9 mouse cellular contexts compared by ENCODE assay signal in genomic region chr5:65823601-65824133, GRCm38 (mm10). TPM values are rescaled to one million over a fixed set of nuclear protein-coding genes. Genes with fewer than 3 reads are reported as not detected.
A peak's percentile ranks its signal among the peaks of the same experiment; 100 is the strongest.
DNase-seq lines count a peak whose midpoint lies in the region; ATAC-seq and TF ChIP-seq lines count a peak whose summit lies in the region.
"Had no signal": no experiment of that assay in that cellular context is flagged by ENCODE, and none has a peak within 500 bp of the region (broad histone marks: within the 10 kb centered on the region; RNA-seq: fewer than 3 reads in every experiment).

No protein-coding gene starts in this region.

- peak in 1 of 2 experiments; percentile 16 for DNase-seq in heart, adult 2 months
- peak; percentile 68 for DNase-seq in A20 (ENCODE audit: low read depth, low spot score)
- peak; percentile 7 for DNase-seq in MN1 (ENCODE audit: low spot score)
- peak; percentile 19 for DNase-seq in embryonic facial prominence, embryonic 10.5 days (ENCODE audit: low spot score)
- DNase-seq in layer of hippocampus, adult 2 months (ENCODE audit: low spot score in 2 of 2), result peak in 1 of 2 experiments; percentile 35
- DNase-seq in retina, postnatal 1 day, result peak; percentile 53

- no peaks in the 10 kb centered on the region; the same call in 1 of the 2 replicates for H3K36me3 ChIP-seq in heart, adult 2 months (ENCODE audit: control insufficient read depth, insufficient read depth, low read length)
- H3K36me3 ChIP-seq in heart, embryonic 12.5 days, result peaks cover 64% of the 10 kb centered on the region
- peaks cover 94% of the 10 kb centered on the region for H3K36me3 ChIP-seq in embryonic facial prominence, embryonic 10.5 days (replicated peaks)

- no peak overlapping the region for H3K27ac ChIP-seq in heart, adult 2 months
- no peak overlapping the region for H3K27ac ChIP-seq in heart, embryonic 12.5 days (ENCODE audit: poor library complexity, severe bottlenecking)
- no peak overlapping the region for H3K27ac ChIP-seq in embryonic facial prominence, embryonic 10.5 days (replicated peaks)
- no peak overlapping the region for H3K27ac ChIP-seq in layer of hippocampus, adult 2 months
- H3K27ac ChIP-seq: embryonic facial prominence, embryonic 15.5 days had no signal

- intact Hi-C loops in heart, adult 2 months (cut with DNase I), result loop anchor here (1.0 kb wide), 1 partner anchor 115 kb away; no protein-coding TSS in a partner anchor

- no peak overlapping the region for H3K9ac ChIP-seq in heart, adult 2 months (ENCODE audit: low read depth, low read length)
- H3K9ac ChIP-seq in heart, embryonic 12.5 days, result no peak overlapping the region
- H3K9ac ChIP-seq: embryonic facial prominence, embryonic 15.5 days had no signal

- H3K4me2 ChIP-seq in heart, embryonic 12.5 days, result no peak overlapping the region
- H3K4me2 ChIP-seq: embryonic facial prominence, embryonic 15.5 days had no signal

- no peaks in the 10 kb centered on the region for H3K9me3 ChIP-seq in heart, embryonic 12.5 days (replicated peaks)
- H3K9me3 ChIP-seq in embryonic facial prominence, embryonic 10.5 days, result no peaks in the 10 kb centered on the region
- H3K9me3 ChIP-seq: embryonic facial prominence, embryonic 15.5 days had no signal

- no peak for TF ChIP-seq EP300 in heart, adult 2 months (IDR thresholded peaks at IDR 0.05; ENCODE audit: insufficient read depth, low read depth, low read length)

- no peak for ATAC-seq in heart, embryonic 12.5 days (ENCODE audit: insufficient number of reproducible peaks, low FRiP score)
- ATAC-seq in frontal cortex, adult (ENCODE audit: low TSS enrichment), result no peak

- TF ChIP-seq CTCF in heart, adult 2 months (IDR thresholded peaks at IDR 0.05), result peak; percentile 76
- peak; percentile 86 for TF ChIP-seq CTCF in layer of hippocampus, adult 2 months (conservative IDR thresholded peaks at IDR 0.05)

- H3K4me1 ChIP-seq in heart, adult 2 months (ENCODE audit: control insufficient read depth, insufficient read depth, low read length), result no peaks in the 10 kb centered on the region
- H3K4me1 ChIP-seq in heart, embryonic 12.5 days (replicated peaks), result no peaks in the 10 kb centered on the region
- H3K4me1 ChIP-seq in embryonic facial prominence, embryonic 10.5 days, result no peaks in the 10 kb centered on the region
- H3K4me1 ChIP-seq: embryonic facial prominence, embryonic 15.5 days had no signal

- TF ChIP-seq POLR2A in heart, adult 2 months (IDR thresholded peaks at IDR 0.05; ENCODE audit: insufficient read depth, low read depth, low read length), result no peak

- 80% methylated on average over 5 of the region's 5 CpGs for WGBS in heart, adult 2 months
- WGBS in heart, embryonic 12.5 days, result 72% methylated on average over 5 of the region's 5 CpGs
- WGBS in embryonic facial prominence, embryonic 10.5 days, result 77% methylated on average over 5 of the region's 5 CpGs

- H3K4me3 ChIP-seq in heart, adult 2 months, result no peak overlapping the region
- no peak overlapping the region for H3K4me3 ChIP-seq in heart, embryonic 12.5 days
- no peak overlapping the region for H3K4me3 ChIP-seq in embryonic facial prominence, embryonic 10.5 days
- no peak overlapping the region for H3K4me3 ChIP-seq in layer of hippocampus, adult 2 months
- H3K4me3 ChIP-seq: embryonic facial prominence, embryonic 15.5 days had no signal

- H3K27me3 ChIP-seq in heart, adult 2 months (ENCODE audit: control insufficient read depth, insufficient read depth, low read length), result no peaks in the 10 kb centered on the region
- no peaks in the 10 kb centered on the region for H3K27me3 ChIP-seq in heart, embryonic 12.5 days (replicated peaks)
- H3K27me3 ChIP-seq in embryonic facial prominence, embryonic 10.5 days (replicated peaks; ENCODE audit: low read depth, poor library complexity, severe bottlenecking), result no peaks in the 10 kb centered on the region
- H3K27me3 ChIP-seq: embryonic facial prominence, embryonic 15.5 days had no signal

- no peaks in the 10 kb centered on the region for H3K79me2 ChIP-seq in heart, adult 2 months (replicated peaks; ENCODE audit: control insufficient read depth, insufficient read depth, low read length)

RNA-seq across cellular contexts. Expression of gene Rhoh, which starts 37.3 kb away (rescaled TPM):
- total RNA-seq in heart, adult 2 months (2021), result under 1 TPM; 0.52 to 0.55 TPM
- 0.56 and 0.92 TPM in 2 replicates for polyA plus RNA-seq in heart, adult 2 months (2012; rRNA removed)
- polyA plus RNA-seq in heart, embryonic 12.5 days (2016; fragmentation: Nextera tagmentation; extraction: Ambion mirVana), result 0.85 and 0.97 TPM in 2 replicates
- 0.34 and 0.44 TPM in 2 replicates for polyA plus RNA-seq in embryonic facial prominence, embryonic 10.5 days (2016; fragmentation: Nextera tagmentation; extraction: Ambion mirVana)
- under 1 TPM; 0.69 to 0.97 TPM for total RNA-seq in layer of hippocampus, adult 2 months (2021)
